Mouse (Mus musculus) T-helper 2 cell (primary cell): ENCODE results near the gene Ppfibp2.

Source experiments
- in situ Hi-C: fragments of 300-600 bp; cut with MboI, MseI; formaldehyde crosslinking; loops from one replicate; pipeline ENCODE4 v1.15.1; 2025; ENCODE audit warnings: high pct_unique_total_duplicates

The Ppfibp2 gene

GRCm38 (mm10) chr7:107610880-107611279 is 15.9 kb downstream of the Ppfibp2 start:
- in situ Hi-C loops, result no loop called here

- in situ Hi-C loops, result no loop called here
Measured at GRCm38 (mm10) chr7:107618028-107618992, 23.3 kb downstream of the Ppfibp2 start.

DNA sequence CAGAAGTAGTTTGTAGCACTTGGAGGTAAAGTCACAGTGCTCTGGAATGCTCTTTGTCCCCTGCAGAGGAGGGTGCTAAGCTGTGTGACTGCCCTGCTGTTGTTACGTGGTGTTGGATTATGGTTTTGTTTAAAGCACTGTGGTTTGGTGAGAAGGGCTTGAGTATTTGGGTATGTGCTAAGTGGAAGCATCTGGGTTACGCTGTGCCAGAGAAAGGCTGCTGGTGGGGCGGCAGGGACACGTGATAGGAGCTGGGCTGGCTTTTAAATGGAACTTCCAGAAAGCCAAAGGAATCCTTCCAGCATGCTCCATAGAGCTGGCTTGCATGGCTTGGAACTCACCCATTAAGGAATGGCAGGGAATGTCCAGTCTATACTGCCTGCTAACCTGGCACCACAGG is 24.2 kb downstream of the Ppfibp2 start:
- in situ Hi-C loops, result no loop called here

DNA sequence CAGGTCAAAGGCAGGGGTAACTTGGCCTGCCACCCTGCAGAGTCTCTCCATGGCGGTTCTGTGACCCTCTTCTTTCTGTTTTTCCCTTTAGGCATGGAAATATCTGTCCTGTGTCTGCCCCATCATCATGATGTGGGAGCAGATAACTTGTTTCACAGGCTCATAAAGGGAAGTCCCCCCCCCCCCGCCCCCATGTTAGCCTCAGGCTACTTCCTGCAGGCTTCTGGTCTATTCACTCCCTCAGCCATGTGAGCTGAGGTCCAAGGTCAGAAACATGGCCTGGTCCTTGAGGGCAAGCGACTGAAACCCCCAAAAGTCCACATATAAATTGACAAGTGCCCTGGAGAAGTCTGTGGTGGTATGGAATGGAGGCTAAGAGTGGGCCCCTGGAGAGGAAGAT is 25.1 kb downstream of the Ppfibp2 start:
- in situ Hi-C loops, result no loop called here

DNA sequence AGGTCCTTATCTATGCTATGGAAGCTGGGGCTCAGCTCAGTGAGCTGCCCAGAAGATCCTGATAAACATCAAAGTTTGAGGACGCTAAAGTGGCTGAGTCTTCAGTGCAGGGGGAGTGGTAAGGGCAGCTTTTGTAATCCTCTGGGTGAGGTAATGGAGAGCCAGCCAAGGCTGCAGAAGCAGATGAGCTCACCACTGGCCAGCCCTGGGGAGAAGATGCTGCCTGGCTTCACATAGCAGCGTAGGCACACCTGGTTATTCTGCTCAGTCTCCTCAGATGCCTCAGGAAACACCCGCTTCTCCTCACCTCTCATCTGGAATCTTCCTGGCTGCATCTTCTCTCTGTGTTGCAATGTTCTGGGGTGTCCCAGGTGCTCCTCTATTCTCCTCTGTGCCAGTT is 29.4 kb downstream of the Ppfibp2 start:
- in situ Hi-C loops, result no loop called here

DNA sequence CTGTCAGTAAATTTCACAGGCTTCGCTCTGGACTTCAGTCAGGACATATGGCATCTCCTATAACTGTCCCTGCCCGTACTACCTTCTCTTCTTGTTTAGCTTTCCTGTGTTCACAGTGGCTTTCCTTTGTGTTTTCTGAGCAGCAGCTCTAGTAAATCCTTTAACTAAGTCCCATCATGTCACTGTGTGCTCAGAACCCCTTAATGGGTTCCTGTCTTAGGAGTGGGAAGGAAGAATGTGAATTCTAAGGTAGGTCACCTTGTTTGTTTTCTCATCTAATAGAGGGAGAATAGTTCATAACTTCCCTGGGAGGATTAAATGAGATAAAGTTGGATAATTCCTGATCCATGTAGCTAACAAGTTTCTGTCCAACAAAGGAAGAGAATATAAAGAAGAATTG is 30.1 kb downstream of the Ppfibp2 start, which contains the start of gene 5330417H12Rik:
TSS of gene 5330417H12Rik (minus strand) at position 101 of the 400 bp plus-strand sequence.
- in situ Hi-C loops, result no loop called here

GRCm38 (mm10) chr7:107625781-107626180 is 30.8 kb downstream of the Ppfibp2 start:
- in situ Hi-C loops, result no loop called here

GRCm38 (mm10) chr7:107628383-107628782 is 33.4 kb downstream of the Ppfibp2 start:
- in situ Hi-C loops, result no loop called here

- in situ Hi-C loops, result no loop called here
Measured at GRCm38 (mm10) chr7:107633201-107633600, 38.2 kb downstream of the Ppfibp2 start.

- in situ Hi-C loops, result no loop called here
Measured at GRCm38 (mm10) chr7:107637398-107637797, 42.4 kb downstream of the Ppfibp2 start.

DNA sequence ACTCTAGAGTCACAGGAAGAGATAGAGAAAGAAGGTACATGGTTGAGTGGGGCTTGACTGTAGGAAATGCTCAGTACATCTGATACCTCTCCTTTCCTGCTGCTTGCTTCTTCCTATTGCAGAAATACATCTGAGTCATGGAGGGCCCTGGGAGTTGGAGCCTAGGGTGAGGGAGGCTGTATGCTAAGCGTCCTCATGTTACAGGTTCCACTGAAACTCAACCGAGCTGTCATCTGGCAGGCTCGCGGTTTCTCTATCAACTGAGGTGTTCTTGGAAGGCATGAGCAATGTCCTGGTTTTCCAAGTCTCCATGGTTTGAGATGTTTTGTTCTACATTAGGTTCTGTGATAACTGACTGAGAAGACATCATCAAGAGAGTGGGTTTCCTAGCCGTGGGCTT is 43.0 kb downstream of the Ppfibp2 start:
- in situ Hi-C loops, result no loop called here

DNA sequence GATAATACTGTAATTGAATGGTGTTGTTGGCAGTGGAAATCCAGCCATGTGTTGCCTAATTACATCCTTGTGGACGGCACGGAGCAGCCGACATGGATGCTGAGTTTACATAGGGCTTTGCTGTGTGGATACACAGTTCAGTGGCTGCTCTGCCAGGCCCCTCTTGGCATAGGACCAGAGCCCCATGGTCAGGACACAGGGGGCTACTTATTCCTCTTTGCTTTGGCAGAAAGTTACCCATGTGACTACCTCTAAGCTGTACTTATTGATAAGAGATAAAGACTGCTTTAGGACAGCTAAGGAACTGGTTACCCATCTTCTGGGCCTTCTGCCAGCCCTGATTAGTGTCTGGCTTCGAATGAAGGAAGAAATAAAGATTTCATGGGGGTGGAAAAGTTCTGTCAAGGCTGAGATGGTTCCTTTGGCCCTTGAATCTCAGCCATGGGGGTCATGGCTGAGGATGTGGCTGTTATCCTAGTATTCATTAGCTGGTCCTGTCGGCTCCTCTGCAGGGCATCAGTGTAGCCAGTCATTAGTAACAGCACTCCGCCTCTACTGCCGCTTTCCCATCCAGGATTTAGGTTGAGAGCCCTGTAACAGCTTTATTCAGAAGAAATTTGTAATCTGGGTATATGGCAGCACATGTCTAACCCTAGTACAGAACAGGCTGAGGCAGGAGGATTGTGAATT is 47.7 kb downstream of the Ppfibp2 start:
- in situ Hi-C loops, result no loop called here

DNA sequence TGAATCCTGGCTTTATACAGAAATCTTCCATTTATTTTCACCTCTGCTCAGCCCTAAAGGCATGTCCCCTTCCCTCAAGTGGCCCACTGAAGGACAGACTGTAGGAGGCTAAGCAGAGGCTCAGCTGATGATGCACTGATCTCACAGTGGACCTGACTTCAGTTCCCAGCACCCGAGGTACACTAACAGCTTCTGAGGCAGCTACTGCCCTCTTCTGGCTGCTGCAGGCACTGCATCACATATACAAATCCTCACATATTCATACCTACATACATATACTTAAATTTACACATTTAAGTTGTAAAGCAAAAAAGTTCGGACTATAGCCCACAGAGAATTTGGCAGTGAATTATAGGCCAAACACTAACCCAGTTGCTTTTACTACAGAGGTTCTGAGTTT is 50.0 kb downstream of the Ppfibp2 start:
- in situ Hi-C loops, result no loop called here

GRCm38 (mm10) chr7:107648937-107649688 is 54.1 kb downstream of the Ppfibp2 start:
- in situ Hi-C loops, result no loop called here

DNA sequence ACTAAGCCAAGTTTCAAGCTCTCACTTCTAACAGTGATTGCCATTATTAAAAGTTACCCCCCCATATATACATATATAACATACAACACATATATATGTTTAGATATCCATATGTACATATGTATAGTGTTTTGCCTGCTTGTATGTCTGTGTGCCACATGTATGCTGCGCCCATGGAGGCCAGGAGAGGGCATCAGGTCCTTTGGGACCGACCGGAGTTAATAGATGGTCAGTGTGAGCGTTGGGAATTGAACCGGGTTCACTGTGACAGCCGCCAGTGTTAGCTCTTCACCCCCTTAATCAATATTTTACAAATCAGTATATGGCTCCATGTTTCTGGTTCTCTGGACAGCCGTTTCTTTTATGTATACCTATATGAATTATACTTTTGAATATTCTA is 55.0 kb downstream of the Ppfibp2 start:
- in situ Hi-C loops, result no loop called here

DNA sequence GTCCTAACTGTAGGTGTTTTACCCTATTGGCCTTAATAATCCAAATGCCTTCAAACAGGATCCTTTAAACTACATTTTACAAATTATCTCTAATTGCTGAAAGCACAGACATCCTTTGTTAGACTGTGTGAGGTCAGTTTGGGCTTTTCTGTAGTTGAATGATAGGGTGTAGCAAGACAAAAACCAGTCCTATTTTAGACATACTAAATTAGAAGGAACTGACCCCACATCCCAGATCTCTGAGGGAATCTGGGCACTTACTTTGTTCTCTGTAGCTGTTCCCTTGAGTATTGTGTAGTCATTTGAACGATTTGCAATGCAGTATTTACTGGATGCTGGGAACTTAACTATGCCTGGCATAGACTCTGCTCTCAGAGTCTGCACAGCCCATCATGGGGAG is 56.8 kb downstream of the Ppfibp2 start:
- in situ Hi-C loops, result no loop called here

- in situ Hi-C loops, result no loop called here
Measured at GRCm38 (mm10) chr7:107656451-107656850, 61.4 kb downstream of the Ppfibp2 start.

DNA sequence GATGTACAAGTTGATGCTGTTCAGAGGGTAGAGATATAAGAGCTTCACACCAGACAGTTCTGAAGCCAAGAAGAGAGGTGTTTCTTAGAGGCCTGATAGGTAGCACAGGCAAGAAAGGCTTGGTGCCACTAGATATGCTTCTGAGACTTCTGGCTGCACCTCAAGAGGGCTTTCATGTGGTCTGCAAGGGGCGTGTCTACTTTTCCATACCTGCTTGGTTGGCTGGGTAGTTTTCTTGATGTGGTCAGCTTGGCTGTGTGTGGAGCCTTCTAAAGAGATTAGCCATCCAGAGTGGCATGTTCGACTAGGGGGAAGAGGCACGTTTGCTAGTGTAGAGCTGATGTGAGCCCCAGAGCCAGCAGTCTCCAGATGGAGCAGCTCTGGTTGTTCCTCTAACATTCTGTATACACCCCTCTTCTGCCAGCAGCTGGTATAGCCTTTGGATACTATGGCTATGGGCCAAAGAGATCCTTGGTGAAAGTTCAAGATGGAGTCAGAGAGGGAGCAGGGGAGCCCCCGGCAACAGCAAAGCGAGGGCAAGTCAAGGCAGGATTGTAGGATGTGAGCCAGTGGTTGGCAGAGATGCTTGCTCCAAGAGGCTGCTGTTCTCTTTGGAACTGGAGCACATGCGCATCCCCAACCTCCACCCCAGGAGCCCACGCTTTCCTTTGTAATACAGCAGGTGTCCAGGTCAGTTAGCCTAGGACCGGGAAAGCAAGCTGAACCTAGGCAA is 64.3 kb downstream of the Ppfibp2 start:
- in situ Hi-C loops, result no loop called here

- in situ Hi-C loops, result loop anchor here (5.0 kb wide), 2 partner anchors 61 to 86 kb away; no protein-coding TSS in a partner anchor
Measured at GRCm38 (mm10) chr7:107661189-107661842, 66.3 kb downstream of the Ppfibp2 start.

DNA sequence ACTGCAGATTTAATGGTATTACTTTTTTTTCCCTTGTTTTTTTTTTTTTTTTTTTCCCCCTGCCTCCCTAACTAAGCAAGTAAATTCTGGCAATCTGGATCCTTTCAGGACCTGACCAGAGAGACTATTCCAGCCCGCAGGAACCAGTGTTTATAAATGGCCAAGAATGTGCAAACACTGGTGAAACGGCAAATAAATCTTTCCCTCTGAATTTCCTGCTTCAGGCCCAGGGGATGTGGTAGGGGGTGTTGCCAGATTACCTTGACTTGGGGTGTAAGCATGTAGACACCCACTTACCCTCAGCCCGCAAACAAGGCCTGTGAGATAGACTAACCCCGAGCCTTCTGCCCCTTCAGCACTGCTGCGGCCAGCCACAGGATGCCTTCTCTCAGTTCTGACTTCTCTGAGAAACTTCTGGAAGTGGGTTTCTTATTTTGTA is 66.9 kb downstream of the Ppfibp2 start:
- in situ Hi-C loops, result loop anchor here (5.0 kb wide), 2 partner anchors 60 to 85 kb away; no protein-coding TSS in a partner anchor
